Mouse (Mus musculus): ENCODE measurements around the gene Ltbp4.

Ltbp4 gene

DNA sequence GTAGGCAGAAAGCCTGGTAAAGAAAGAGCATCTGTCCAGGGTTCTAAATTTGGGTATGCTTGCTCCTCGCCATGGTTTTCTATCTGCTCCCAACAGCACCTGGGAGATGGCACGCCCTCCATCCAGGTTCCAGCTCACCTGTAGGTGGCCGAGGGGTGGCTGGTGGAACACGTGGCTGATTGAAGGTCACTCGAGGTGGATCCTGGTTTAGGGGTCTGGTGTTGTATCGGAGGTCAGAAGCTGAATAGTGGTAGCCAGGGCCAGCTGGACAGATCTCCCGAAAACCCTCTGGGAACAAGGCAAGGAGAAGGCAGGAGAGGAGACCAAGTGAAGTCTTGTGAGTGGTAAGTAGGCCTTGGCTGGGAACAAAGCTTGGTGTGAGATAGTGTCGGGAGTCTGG lies 10.0 kb downstream of the Ltbp4 start:
- no peak for DNase-seq (ENCODE audit: low spot score)

DNA sequence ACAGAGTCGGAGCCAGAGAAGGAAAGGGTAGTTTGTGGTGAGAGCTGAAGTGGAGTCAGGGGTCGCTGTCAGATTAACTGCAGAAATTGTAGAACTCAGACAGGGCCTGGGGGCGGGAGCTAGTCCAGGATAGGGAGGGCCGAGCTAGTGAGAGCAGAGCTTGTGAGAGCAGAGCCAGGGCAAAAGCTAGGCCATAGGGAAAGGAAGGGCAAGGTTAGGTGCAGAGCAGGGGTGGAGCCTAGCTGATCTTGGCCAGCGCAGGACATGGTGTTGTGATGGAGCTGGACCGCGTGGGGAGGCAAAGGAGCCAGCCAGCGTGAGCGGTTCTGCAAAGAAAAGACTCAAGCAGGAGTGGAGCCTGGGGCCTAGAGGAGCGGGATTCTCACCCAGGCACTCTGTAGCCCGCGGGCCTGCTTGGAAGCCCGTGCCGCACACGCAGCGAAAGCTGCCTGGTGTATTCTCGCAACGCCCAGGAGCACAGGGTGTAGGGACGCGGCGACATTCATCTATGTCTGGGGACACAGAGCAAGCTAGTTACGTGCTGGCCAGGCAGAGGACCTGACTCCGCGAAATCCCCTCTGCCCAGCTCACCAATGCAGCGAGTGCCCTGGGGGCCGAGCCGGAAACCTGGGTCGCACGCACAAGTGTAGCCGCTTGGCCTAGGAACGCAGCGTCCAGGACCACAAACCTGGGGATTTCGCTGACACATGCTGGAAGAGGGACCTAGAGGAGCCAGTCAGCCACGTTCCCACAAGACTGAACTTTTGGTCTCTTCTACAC lies 11.2 kb downstream of the Ltbp4 start:
- DNase-seq (ENCODE audit: low spot score): no peak

DNA sequence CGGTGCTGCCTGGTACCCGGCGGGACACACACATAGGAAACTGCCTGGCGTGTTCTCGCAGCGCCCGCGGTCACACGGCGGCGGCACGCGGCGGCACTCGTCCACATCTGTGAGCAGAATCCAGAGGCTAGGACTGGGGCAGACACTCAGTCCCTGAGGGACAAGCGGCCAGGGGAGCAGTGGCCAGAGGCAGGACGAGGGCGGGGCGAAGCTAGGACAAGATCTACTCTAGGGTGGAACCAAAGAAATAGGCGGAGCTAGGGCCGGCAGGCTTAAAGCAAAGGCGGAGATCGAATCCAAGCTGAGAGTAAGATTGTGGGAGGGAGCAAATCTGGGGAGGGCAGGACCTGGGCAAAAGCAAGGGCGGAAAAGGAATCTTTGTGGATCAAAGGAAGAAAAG lies 11.8 kb downstream of the Ltbp4 start:
- no peak for DNase-seq (ENCODE audit: low spot score)

DNA sequence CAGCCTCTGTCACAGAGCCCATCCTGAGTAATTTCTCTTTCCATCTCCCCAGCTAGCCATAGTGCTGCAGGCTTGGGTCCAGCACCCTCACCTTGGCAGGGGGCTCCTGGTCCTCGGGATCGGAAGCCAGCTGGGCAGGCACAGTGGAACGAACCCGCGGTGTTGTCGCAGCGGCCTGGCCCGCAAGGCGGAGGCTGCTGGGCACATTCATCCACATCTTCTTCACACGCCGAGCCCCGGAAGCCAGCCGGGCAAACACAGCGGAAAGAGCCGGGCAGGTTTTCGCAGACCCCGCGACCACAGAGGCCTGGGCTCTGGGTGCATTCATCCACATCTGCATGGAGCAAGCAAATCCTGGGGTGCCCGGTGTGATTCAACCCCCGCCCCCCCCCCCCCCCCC lies 12.6 kb downstream of the Ltbp4 start:
- DNase-seq (ENCODE audit: low spot score): no peak

DNA sequence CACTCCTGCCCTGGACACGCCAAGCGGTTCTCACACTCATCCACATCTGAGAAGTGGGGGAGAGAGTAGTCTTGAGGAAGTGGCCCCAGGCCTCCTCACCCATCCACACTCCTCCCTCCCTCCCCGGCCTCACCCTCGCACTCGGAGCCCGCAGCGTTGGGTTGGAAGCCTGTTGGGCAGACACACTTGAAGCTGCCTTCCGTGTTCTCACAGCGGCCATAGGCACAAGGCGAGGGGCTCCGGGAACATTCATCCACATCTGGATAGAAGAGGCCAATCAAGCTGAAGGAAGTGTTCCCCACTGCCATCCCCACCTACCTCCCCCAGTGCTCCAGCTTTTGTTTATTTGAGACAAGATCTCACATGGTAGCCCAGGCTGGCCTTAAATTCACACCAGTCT lies 13.3 kb downstream of the Ltbp4 start:
- no peak for DNase-seq (ENCODE audit: low spot score)

DNA sequence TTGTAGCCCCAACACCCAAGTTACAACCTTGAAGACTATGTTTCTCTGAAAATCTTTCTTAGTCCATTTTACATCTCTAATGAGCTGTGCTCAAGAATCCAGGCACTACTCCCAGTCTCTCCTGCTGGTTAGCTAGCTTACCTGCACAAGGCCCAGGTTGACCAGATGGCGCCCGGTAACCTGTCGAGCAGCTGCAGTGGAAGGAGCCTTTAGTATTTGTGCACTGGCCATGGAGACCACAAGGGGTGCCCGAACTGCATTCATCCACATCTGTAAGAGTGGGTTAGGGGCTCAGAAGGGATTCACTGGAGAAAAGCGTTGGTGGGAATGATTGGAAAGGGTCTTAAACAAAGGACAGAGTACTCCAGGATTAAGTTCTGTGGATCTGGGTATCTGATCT lies 14.5 kb downstream of the Ltbp4 start:
- no peak for DNase-seq (ENCODE audit: low spot score)

DNA sequence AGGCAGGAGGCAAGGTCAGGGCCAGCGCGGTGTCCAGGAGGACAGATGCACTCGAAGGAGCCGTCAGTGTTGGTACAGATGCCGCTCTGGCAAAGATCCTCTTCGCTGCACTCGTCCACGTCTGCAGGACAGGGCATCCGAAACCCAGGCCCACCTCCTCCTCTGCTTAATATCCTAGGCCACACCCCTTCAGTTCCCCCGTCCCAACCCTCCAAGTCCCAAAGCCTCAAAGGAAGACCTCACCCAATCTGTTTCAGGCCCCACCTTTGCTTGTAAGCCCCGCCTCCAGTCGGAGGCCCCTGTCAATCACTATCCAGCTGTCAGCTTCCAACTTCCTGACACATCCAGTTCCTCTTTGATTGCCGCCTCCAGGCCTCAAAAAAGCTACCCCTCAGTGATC lies 15.2 kb downstream of the Ltbp4 start:
- DNase-seq (ENCODE audit: low spot score): no peak

DNA sequence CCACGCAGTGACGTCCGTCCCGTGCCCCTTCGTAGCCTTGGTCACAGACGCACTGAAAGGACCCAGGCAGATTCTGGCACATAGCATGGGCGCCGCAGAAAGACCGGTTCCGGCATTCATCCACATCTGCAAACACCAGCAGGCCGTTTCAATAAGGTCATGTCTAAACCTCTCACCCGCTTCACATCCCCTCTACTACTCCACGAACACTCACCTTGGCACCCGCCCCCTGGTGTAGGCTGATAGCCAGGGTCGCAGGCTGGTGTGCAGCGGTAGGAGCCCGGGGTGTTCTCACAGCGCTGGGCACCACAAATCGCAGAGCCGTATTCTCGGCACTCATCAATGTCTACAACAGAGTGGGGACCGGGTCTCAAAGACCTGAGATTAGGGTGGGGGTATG lies 18.1 kb downstream of the Ltbp4 start:
- no peak for DNase-seq (ENCODE audit: low spot score)

DNA sequence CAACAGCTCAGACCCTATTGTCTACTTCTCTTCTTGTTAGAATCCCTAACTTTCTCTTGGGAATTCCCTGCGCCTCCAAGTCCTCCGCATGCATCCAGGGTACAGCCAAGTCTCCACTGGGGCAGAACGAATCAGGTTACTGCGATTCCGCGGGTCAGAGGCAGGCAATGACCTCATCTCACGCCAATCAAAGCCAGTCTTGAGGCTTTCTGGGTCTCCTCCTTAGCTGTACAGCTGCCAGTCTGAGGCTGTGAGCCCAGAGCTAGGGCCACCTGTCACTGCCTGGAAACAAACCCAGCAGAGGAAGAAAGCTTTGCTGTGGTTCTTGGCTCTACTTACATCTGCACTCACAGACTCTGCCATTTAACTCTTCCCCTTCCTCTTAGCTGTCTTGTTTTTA lies 21.5 kb downstream of the Ltbp4 start:
- no peak for DNase-seq (ENCODE audit: low spot score)

DNA sequence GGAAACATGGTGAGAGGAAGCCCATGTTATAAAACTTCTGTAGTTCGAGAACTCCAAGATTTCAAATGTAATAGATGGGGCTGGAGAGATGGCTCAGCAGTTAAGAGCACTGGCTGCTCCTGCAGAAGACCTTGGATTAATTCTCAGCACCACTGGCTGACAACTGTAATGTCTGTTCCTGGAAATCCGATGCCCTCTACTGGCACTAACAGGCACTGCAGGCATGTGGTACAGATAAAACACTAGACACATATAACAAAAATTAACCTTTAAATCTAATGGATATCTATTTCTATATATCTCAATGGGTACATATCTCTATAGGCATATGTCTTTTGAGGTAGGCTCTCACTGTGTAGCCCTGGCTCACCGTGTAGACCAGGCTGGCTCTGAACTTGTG lies 23.1 kb downstream of the Ltbp4 start:
- DNase-seq (ENCODE audit: low spot score): no peak

DNA sequence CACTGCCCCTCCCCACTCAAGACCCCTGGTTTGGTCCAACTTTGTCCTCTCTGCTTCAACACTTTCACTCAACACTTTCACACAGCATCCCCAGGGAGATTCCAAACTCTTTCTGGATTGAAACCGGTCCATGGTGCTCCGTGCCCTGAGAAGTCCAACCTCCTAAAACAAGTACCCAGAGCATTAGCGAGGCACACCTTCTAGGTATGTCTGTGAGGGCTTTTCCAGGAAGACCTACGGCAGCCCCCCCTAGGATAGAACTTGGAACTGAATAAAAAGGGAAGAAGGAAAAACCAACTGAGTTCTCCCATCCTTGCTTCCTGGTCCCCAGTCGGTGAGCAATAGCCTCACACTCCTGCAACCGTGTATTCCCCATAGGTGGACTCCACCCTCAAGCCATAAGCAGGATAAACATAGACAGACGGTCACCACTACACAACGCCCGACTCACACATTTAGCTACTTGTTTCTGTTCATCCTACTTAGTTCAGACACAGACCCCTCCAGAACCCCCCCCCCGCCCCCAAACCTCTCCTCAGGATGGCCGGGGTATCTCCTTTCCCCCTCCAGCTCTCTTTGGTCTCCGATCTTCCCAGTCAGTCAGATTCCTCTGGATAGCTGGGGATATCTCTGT lies 25.7 kb downstream of the Ltbp4 start:
- DNase-seq (ENCODE audit: low spot score): no peak

DNA sequence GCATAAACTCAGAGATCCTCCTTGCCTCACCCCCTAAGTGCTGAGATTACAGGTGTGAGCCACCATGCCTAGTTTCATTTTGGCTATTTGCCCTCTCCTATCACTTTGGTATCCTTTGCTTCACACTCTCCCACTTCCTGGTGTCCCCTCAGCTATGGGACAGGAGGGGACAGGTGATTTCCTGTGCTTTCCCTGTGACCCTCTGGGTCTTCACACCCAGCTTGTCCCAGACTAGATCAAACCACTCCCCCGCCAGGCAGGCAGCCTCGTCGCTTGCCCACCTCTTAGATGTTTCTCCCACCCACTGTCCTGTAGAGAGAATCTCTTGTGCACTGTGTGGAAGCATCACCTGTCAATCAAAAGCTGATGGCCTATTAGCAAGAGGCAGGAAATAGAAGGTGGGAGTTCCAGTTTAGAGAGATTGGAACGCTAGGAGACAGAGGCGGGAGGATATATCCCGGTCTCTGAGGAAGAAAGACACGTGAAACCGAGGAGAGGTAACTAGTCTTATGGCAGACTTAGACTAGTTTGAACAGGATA lies 26.4 kb downstream of the Ltbp4 start:
- DNase-seq (ENCODE audit: low spot score): no peak

DNA sequence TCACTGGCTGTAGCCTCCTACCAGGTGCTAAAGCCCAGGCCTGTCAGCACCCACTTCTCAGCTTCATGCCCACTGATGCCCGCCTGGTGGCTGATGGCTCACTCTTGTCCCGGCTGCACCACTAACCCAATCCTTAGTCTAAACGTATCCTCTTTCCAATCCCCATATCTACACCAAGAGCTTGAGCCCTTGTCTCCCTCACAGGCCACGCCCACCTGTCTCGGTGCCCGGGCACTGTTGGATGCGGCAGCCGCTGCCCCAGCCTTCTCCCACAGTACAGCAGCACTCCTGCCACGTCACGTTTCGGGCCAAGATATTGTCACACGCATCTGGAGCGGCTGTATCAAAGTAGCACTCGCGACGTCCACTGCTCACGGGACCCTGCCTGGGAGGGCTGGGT lies 27.2 kb downstream of the Ltbp4 start:
- DNase-seq (ENCODE audit: low spot score): no peak

DNA sequence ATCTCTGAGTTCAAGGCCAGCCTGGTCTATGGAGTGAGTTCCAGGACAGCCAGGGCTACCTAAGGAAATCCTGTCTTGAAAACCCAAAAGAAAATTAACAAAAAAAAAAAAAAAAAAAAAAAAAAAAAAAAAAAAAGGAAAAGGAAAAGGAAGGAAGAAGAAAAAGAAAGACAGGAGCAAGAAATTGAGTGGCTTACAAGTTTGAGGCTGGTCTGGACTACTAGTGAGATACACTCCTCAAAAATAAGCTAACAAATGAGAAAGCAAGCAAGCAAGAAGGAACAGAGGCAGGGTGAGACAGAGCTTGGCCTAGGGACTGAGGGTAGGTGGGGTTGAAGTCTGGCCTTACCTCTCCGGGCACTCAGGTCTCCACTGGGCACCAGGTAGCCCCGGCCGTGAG lies 27.7 kb downstream of the Ltbp4 start:
- DNase-seq (ENCODE audit: low spot score): no peak

DNA sequence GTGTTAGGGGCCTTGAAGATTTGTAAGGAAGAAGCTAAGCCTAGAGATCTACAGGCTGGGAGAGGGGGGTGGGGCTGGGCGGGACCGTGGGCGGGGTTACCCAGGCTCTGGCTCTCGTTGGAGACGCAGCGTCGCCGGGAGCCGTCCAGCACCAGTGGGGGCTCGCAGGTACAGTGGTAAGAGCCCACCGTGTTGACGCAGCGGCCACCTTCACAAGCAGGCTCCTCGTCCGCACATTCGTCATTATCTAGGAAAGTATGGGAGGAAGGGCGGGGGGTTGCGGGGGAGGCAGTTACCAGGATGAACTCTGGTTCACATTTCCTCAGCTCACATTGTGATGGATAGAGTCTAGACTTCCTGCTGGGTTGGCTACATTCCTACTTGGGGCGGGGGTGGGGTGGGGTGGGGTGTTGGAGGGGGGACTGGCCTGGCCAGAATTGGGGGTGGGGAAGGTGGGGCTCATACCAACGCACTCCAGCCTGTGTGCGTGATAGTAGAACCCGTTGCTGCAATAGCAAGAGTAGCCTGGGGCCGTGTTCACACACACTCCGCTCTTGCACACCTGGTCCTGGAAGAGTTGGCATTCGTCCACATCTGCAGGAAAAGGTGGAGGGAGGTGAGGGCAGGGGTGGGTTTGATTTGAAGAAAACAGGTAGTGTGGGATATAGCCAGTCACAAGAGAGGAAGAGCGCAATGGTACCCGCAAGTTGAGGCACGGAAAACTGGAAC lies 28.5 kb downstream of the Ltbp4 start:
- no peak for DNase-seq (ENCODE audit: low spot score)

DNA sequence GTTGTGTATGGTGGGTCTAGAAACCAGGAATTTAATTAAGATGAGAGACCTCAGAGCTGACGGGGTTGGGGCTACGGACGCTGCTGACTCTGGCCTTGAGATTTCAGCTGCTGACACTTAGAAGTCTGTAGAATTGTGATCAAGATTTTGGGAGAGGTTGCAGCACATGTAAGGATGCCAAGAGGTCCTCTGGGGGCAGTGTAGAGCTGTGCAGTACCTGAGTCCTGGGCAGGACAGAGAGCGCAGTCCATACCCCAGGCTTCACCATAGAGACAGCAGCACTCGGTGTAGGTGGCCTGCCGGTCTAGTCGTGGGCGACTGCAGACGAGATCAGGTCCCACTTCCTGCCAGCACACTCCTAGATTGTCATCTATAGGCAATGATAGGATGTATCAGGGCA lies 29.9 kb downstream of the Ltbp4 start:
- DNase-seq (ENCODE audit: low spot score): no peak

DNA sequence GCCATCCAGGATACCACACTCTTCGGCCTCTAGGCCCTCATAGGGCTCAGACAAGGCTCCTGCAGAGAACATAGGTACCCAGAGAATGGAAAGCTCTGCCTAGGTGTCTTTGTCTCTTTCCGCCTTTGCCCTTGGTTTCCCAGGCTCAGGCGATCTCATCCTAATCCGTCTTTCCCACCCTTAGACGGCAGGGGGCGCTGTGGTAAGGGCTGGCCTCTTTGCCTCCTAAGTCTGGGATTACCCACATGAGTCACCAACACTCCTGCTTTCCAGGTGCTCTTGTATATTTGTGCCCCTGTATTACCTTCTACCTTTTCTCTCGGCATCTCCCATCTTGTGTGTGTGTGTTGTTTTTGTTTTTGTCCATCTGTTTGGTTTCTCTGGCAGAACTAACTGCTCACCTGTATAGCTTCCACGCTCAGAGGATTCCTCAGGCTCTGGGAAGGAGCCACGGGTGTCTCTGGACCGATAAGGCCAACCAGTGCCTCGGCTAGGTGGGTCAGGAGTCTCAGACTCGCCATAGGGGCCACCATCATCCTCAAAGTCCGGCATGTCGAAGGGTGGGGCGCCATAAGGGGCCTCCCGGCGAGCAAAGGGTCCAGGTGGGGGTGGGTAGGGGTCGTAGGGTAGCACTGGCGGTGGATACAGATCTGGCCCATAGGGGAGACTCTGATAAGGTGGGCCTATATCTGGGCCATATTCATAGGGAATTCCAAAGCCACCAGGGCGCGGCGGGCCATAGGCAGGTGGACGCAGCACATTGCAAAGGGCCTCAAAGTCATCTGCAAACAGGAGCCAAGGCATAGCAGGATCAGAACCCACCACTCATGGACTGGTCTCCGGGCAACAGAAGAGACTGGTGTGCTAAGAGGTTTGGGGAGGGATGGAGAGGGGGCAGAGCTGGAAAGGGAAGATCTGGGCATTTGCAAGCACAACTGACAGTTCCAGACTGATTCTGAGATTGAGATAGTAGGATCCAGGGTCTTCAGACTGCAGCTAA lies 31.0 kb downstream of the Ltbp4 start:
- no peak for DNase-seq (ENCODE audit: low spot score)

DNA sequence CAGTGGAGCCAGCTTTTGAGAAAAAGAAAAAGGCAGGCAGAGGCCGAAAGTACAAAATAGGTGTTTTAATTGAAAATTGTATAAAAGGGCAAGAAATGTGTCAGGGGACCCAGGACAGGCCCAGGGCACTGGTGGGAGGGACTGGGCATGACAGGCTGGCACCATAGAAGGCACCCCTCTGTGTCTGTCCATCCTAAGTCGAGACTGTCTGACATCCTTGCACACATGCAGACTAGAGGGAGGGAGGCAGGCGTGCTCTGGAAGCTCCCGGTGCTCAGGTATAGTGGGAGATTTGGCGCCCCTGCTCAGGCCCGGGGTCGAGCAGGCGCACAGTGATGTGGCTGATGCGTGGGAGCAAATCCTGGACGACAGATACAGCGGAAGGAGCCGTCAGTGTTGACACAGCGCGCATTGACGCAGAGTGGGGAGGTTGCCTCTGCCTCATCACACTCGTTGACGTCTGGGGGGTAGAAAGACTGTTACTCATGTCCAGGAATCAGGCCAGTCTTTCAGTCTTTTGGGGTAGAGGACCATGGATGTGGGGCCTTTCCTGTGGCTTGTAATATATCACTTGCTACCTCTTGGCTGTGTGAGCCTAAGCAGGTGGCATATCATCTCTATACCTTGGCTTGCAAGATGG lies 32.3 kb downstream of the Ltbp4 start:
- DNase-seq (ENCODE audit: low spot score): no peak

DNA sequence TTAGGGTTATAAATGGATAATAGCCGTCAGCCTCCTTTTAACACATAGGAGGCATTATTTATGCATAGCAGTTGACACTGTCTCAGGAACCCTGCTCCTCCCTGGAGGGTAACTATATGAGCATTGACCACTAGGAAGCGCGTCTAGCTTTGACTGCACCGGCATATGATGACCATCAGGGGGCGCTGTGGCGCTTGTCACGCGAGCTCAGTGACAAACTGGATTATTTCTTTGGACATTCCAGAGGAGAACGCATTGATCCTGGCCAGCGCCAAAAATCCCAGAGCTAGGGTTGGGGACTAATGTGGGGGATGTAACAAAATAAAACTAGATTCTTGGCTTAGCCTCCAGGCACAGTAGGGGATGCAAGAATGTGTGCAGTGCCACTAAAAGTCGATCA lies 35.3 kb downstream of the Ltbp4 start:
- DNase-seq (ENCODE audit: low spot score): no peak

DNA sequence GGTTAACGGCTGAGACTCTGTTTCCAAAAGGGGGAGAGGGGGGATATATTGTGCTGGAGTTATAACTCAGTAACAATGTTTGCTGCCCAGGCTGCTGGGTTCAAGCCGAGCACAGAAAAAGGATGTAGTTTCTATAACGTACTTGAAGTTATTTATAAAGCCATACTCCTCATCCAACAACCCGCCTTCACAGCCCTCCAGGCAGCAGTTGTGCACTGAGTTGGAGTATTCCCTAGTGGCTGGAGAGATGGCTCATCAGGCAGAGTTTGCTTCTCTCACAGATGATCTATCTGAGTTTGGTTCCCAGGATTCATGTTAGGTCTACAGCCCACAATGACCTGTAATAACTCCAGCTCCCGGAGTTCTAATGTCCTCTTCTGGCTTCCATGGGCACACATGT lies 36.7 kb downstream of the Ltbp4 start:
- DNase-seq (ENCODE audit: low spot score): no peak

DNA sequence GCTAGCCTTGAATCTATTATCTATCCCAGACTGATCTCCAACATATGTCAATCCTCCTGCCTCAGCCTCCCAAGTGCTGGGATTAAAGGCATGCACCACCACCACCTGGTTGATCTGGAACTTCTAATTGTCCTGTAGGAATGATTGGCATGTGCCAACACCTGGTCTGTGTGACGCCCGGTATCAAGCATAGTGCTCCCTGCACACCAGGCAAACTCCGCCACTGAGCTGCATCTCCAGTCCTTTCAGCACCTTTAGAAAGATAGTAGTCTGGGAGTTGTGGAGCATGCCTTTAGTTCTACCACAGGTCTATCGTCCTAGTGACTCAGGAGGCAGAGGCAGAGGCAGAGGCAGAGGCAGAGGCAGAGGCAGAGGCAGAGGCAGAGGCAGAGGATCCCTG lies 37.1 kb downstream of the Ltbp4 start:
- no peak for DNase-seq (ENCODE audit: low spot score)
